Mouse (Mus musculus): ENCODE data around the gene Ist1.

The Ist1 gene

DNA sequence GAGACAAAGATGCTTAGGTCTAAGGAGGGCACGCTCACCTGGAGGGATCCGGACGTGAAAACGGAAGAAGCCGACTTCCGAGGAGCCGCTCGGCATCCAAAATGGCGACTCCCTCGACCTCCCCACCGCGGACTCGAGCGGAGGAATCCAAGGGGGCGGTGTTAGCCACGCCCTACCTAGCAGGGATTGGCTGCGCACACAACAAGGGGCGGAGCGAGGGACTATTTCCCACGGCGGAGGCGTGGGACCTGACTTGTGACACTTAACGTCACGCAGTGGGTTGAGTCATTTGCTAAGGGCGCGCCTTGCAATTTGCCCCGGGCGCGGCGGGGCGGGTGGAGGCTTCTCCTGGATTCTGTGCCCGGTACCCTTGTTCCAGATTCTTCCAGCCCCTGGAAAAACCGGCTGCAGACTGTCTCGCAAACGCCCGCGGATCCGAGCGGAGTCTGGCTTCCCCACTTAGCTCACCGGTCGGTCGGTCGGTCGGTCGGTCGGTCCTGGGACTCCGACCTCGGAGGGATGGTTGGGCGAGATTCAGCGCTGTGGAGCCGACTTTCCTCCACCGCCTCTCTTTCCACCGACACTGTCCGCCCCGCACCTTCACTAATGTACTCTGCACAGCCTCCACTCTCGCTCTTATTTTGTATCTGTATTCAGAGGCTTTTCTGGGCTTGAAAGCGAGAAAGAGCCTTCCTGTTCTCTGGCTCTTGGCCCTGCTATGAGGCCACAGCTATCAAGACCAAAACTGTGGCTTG lies at the start of gene Ist1:
TSS of gene Ist1 (minus strand) at position 115 of the 755 bp plus-strand sequence.
- peak; percentile 100 for DNase-seq (ENCODE audit: inconsistent ontology term)

DNA sequence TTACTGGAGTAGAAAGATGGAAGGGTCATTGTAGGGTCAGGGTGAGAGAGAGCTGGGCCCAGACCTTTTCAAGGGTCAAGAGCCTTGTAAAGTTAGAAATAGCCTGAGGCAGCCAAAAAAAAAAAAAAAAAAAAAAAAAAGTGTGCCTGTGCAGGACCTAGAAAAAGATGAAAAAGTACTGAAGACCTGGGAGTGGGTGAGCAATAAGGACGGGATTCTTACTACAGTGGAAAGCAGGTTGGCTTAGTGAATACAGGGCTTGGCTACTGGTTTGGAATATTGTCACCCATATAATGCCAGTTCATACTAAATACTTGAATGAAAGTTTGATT lies 45.0 kb upstream of the Ist1 start:
- DNase-seq (ENCODE audit: inconsistent ontology term) = no peak

DNA sequence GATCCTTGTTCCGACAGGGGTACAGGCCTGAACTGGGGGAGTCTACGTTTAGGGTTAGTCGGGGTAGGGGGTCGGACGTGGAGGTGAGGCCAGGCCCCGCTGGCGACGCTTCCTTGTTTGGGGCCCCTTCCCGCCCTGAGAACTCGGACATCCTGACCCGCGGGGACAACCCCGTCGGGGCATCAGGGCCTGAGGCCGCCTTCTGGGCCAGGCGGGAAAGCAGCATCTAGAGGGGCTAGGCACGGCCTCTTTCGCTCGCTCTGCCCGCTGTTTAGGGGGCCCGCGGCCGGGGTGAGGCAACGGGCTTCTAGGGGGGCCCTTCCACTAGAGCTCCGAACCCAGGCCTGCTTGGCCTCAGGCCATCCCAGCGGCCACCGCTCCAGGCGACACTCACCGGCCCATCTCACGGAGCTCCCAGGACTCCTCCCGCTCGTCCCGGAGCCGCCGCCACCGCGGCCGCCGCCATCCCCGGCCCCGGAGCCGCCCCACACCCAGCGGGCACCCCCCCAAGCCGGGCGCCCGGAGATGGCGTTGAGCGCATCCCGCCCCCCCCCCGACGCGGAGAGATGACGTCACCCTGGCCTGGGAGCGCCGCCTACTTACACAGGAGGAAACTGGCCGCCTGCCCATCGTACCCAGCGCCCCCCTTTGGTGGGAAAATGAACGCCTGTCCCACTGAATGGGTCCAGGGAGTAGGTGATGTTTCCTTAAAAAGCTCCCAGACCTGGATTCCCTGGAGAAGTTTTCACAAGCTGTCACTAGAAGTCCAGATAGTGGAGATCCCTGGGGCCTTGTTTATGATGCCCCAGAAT lies 44.4 kb upstream of the Ist1 start, which contains the start of gene Atxn1l:
TSS of gene Atxn1l (minus strand) at position 503 of the 812 bp plus-strand sequence.
- peak; percentile 96 for DNase-seq (ENCODE audit: inconsistent ontology term)

DNA sequence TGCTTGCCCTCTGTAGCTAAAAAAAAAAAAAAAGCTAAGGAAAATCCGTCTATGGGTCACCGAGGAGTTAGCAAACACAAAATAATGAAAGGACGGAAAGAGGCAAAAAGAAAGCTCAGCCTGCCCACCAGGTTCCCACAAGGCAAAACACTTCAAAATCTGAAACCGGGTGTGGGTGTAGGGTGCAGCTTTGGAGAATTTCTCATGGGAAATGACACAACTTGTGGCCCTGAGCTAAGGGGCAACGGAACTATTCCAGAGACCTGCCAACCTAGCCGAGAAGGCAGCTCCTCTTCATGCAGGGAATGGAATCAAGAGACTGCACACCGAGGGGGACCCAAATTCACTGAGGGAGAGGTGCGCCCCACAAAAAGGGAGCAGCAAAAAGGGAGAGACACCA lies 43.8 kb upstream of the Ist1 start:
- no peak for DNase-seq (ENCODE audit: inconsistent ontology term)

DNA sequence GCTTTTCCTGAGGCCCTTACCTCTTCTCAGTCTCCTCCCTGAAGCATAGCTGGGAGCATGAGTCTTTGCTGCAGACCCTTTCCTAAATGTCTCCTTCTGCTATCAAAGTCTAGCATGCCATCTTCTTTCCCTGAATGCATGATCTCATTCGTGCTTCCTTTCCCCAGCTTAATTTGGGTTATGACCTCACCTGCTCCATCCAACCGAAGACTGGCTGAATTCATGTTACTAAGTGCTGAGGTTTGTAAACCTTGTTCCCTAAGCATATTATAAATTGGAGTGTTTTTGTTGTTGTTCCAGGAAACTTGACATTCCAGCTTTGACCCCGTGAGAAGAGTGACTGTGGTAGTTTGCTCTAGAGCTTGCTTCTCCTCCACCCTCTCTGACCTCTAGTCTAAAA lies 41.0 kb upstream of the Ist1 start:
- no peak for DNase-seq (ENCODE audit: inconsistent ontology term)

DNA sequence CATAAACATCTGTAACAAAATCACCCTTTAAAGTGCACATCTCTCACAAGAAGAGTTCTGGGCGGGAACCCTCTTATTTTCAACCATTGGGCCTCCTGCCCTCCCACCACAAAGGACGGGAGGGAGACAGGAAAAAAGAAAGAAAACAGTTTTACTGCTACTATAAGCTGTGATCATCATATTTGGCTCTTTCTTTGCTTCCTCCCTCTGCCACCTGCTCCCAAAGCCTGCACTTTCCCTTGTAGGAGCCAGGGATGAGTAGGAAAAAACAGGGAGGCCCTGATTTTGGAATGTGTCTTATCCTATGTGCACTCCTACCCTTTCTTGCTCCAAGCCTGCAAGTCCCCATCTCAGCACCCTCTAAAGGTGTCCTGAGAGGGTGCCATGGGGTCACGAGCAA lies 38.0 kb upstream of the Ist1 start:
- no peak for DNase-seq (ENCODE audit: inconsistent ontology term)

DNA sequence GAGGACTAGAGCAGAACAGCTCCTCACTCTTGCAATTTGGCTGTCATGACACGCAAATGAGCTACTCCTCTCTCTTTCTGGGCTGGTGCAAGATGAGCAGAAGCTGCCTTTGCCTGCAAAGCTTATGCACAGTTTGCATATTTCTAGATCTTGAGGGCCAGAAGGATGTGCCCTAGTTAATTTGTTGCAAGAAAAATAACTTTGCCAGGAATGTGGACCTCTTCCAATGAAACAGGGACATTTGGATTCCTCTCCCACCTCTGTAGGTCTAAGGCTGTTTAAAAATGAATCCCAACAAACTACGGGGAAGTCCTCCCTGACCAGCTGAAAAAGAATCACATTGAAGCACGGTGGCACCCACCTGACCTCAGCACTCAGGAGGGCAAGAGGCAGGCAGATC lies 32.0 kb upstream of the Ist1 start:
- DNase-seq (ENCODE audit: inconsistent ontology term) = no peak

DNA sequence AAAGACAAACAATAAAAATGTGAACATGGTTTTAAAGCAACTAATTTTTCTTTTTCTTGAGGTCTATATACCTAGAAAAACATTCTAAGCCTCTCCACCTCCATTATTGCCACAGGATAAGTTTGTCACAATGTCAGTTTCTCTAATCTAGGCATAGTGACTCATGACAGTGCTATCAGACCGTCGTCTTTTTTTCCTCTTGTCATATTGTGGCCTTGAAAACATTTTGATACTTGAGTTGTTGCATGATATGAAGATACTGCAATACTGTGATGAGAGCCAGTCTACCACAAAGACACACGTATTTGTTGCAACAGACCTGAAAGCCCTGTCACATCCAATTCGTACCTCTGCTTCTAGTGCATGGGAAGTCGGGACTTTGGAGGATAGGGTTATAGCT lies 21.9 kb upstream of the Ist1 start:
- DNase-seq (ENCODE audit: inconsistent ontology term) = no peak

DNA sequence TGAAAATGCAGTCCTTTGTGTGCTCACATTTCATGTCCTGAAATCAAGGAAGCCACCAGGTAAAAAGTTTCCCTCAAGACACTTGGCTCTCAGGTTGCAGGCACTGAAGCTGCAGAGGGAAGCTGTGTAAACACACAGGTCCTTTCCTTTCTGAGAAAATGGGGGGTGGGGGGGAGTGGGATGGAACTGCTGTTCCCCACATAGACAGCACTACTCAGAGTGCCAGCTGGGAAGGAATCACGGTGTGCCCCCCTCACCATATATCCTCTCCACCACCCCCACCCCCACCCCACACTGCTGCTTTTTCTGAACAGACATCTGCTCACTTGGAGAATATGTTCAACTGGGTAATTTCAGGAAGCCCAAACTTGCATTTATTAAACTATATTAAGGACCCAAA lies 19.5 kb upstream of the Ist1 start:
- no peak for DNase-seq (ENCODE audit: inconsistent ontology term)

DNA sequence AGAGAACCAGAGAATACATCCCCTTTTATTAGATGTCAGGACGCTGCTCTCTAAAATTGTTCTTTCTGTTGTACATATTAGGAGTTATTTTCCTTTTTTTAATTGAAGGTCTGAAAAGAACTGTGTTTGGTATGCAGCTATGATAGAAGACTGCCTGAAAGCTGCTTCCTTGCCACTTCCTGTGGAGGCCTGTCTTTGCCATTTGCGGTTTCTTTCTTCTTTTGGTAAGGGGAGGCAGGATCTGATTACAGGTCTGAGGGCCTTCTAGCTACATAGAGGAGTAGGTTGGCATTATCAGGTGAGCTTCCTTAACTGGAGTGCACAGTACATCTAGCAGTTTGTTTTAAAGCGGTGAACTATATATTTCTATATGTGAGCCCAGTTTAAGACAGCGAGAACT lies 14.9 kb upstream of the Ist1 start:
- no peak for DNase-seq (ENCODE audit: inconsistent ontology term)

DNA sequence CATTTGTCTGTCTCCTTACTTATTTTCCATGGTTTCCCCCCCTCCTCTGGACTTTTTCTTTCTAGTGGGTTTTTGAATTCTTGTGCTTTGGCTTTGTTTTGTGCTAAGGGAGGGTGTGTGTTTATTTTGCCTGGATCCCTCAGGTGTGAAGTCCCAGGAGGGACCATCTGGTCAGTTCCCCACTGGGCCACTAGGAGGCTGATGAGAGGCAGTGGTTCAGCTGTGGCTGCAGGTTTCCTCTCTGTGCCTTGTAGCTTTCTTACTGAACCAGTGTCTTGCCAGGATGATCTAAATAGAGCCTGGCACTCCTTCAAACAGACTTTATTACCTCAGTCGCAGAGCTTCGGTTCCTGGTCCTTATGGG lies 13.8 kb upstream of the Ist1 start:
- peak; percentile 57 for DNase-seq (ENCODE audit: inconsistent ontology term)

DNA sequence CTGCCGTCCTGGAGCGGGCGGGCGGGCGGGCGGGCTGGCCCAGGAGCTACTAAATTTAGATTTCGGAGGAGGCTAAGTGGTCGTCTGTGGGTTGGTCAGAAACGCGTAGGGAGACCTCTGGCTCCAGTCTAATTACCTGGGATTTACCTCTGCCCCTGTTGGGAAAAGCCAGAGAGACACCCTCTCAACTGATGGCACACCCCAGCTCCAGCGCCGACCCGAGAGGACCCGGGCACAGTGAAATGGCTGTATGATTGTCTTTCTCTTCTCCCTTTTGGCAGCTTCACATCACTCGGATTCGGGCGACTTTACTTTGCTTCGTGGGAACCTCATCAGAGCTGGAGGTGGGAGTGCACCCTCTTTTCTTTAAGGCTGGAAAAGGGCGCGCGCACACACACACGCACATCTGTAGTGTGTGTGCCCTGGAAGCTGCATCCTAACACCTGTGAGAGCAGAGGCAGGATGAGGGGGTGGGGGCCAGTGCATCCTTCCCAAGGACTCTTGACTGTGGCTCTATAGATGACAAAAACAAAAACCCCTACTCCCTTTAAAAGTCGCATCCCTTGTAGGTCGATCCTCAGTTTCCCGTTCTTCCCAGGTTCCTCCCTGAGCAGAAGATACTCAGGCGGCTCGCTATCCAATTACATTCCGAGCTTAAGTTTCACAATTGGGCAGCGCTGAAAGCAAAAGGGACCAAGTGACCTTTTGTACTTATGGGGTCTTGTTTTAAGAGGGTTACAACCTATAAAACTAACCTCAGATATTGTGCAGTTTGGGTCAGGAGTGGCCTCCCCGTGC lies 13.2 kb upstream of the Ist1 start:
- DNase-seq (ENCODE audit: inconsistent ontology term) = no peak

DNA sequence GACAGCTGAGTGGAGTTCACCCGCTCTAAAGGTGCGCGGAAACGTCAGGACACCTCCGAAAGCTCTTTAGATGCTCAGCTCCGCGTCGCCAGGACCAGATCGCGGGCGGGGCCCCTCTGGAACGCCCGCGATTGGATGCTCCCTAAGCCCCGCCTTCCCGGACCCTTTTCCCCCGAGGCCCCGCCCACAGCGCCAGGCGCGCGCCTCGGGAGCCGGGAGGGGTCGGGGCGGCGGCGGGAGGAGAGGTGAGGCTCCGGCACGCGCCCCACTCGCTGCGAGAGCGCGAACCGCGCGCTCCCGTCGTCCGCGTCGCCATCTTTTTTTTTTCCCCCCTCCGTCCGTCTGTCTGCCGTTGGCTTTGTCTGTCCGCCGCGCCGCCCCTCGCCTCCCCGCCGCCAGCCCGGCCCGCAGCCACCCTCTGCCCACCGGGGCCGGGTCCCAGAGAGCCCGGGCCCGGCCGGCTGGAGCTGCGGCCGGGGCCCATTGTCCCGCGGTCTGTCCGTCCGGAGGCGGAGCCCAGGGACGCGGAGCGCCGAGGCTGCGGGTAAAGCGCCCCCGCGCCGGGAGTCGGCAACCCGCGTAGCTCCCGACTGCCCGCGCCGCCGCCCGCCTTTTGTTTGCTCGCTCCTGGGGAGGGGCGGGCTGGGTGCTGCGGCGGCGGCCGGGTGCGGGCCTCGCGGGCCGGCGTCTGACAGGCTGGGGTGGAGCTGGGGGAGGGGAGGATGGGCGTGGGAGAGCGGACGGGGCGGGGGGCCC lies 12.4 kb upstream of the Ist1 start, which contains the start of gene Zfp821:
TSS of gene Zfp821 (plus strand) at position 227 of the 756 bp plus-strand sequence.
- DNase-seq (ENCODE audit: inconsistent ontology term) = peak; percentile 98

DNA sequence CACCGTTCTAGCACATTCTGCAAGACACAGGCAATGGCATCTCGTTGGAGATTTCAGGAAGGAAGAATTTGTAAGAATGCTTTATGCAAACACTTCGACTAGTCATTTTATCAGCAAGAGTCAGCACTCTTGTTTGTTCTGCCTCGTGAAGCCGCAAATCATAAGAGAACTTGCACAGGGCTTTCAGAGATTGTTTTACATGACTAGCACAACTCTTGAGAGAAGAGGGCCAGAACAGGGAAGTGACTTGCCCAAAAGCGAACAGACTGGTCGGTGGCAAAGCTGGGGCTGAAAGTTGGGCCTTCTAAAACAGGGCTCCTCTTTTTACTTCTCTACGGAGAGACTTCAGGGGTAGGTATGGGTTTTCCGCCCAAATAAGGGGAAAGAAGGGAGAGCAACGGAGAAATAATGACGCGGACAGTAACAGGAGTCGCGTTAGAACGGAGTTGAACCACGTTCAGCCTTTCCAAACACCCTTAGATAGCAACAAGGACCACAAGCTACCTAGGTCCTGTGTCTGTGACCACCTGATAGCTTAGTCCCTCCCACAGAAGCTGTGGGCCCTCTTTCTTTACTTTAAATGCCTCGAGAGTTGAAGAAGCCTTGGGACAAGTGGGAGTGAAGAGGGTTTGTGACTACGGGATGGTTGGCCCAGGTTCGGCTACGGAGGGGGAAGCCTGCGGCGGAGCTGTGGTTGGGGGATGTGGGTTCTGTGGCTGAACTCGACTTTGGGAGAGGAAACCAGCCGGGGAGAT lies 11.7 kb upstream of the Ist1 start:
- no peak for DNase-seq (ENCODE audit: inconsistent ontology term)

DNA sequence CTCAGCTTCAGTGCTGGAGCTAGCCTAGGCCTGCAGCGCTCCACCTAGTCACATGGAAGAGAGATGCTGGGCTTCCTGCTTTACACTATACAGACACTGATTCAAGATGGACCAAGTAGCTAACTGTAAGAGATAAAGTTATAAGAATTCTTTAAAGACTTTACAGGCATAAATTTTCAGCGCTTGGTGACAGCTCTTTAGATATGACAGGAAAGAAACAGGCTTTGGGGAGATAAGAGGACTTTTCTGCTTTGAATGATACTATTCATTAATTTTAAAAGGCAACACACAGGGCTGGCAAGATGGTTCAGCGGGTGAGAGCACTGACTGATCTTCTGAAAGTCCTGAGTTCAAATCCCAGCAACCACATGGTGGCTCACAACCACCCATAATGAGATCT lies 5.4 kb upstream of the Ist1 start:
- no peak for DNase-seq (ENCODE audit: inconsistent ontology term)

DNA sequence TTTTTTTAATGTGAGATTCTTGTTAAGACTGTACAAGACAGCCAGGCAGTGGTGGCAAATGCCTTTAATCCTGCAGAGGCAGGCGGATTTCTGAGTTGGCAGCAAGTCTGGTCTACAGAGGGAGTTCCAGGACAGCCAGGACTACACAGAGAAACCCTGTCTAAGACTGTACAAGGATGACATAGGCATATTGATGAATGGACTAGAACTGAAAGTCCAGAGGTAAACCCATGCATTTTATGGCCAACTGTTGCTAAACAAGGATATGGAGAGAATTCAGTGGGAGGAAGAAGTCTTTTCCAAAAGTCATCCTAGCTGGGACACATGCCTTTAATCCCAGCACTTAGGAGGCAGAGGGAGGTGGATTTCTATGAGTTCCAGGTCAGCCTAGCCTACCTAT lies 4.7 kb upstream of the Ist1 start:
- no peak for DNase-seq (ENCODE audit: inconsistent ontology term)

DNA sequence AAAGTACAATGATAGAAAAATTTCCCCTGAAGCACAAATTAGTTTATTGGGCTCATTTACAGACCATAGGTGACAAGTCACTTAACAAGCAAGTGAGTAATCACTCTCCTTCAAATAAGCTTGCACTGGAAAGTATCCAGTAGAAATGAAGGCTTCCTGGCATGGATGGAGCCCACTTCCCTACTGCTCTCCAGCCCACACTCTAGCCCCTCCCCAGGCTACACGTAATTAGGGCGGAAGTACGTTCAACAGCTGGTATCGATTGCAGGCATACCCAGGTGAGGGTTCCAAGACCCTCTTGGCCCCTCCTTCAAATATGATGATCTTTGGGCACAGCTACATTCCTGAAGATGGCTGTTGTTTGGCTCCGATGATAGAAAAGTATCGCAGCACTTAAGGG lies 1.1 kb upstream of the Ist1 start:
- DNase-seq (ENCODE audit: inconsistent ontology term) = no peak

DNA sequence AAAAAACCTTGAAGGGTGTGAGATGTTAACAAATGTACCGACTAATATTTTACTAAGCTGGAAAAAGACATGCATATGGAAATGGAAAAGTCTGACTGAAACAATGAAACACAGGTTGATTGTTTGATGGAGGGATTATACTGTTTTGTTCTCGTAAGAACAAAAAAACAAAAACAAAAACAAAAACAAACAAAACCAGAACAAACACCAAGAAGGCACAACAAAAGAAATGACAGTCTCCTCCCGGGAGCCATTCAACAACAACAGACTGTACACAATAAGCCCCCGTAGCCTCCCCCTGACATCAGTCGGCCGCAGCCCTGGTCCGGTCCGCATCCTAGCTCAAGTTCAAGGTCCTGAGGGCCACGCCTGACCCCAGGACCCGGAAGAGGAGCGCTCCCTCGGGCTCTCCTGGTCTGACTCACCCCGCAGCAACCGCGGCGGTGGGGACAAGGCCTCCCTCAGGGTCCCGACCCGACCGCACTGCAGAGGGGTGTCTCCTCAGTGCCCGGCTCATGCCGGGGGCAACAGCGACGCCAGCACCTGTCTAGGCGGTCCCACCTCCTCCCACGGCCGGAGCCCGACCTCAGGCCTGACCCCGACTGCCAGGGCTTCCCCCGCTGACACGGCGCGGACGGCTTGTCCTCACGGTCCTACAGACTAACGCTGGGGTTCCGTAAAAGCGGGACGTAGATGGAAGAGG lies 466 bp downstream of the Ist1 start:
- no peak for DNase-seq (ENCODE audit: inconsistent ontology term)

DNA sequence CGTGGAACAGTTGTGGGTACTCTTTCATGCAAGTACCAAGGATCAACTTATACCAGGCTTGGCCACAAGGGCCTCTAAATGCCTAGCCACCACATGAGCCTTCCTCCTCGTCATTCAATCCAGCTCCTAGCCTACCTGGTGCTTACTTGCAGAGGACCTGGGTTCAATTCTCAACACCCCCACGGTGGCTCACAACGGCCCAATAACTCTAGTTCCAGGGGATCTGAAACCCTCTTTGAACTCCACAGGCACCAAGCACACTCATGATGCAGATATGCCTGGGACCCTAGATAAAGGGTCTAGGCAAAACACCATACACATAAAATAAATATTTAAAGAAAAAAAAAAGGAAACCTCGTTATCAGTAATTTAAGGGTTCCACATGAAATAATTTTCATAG lies 1.3 kb downstream of the Ist1 start:
- DNase-seq (ENCODE audit: inconsistent ontology term) = peak; percentile 19

DNA sequence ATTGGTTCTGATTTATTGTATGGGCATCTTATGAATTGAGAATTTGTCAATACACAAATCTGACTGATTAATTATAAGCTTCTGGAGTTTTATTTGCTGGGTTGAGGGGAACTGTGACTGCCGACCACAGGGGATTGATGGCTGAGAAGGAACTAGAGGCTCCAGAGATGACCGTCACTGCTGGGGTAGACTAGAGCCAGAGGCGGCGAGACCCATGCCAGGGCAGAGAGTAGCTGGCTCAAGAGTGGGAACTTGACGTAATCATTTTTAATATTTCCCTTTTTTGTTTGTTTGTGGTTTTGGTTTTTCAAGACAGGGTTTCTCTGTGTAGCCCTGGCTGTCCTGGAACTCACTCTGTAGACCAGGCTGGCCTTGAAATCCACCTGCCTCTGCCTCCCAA lies 5.8 kb downstream of the Ist1 start:
- DNase-seq (ENCODE audit: inconsistent ontology term) = no peak

All from Muller cell, postnatal 12 days (primary cell).